27 mouse cellular contexts compared by ENCODE assay signal in genomic region chr9:96708905-96709304, GRCm38 (mm10).
"Had no signal": no experiment of that assay in that cellular context is flagged by ENCODE, and none has a peak within 500 bp of the region (broad histone marks: within the 10 kb centered on the region; RNA-seq: fewer than 3 reads in every experiment).

No protein-coding gene starts in this region.

- H3K9me3 ChIP-seq: heart, embryonic 10.5 days; heart, embryonic 12.5 days; hindbrain, embryonic 13.5 days; hindbrain, embryonic 15.5 days; limb, embryonic 10.5 days; limb, embryonic 12.5 days; liver, embryonic 13.5 days; liver, embryonic 15.5 days had no signal

- H3K27me3 ChIP-seq: heart, embryonic 12.5 days; hindbrain, embryonic 13.5 days; hindbrain, embryonic 15.5 days; limb, embryonic 12.5 days; liver, embryonic 13.5 days; liver, embryonic 15.5 days had no signal

- H3K4me3 ChIP-seq: heart, adult 2 months; heart, embryonic 10.5 days; heart, embryonic 12.5 days; hindbrain, embryonic 13.5 days; hindbrain, embryonic 15.5 days; layer of hippocampus, adult 2 months; left cerebral cortex, adult 2 months; limb, embryonic 10.5 days; limb, embryonic 12.5 days; liver, embryonic 13.5 days; liver, embryonic 15.5 days had no signal

- H3K36me3 ChIP-seq: hindbrain, embryonic 15.5 days; limb, embryonic 10.5 days; limb, embryonic 12.5 days; liver, embryonic 15.5 days had no signal

- DNase-seq: gastrocnemius, postnatal 10 days; gastrocnemius, postnatal 25 days; heart, adult 11 months; heart, adult 2 months; heart, postnatal 14 days; heart, postnatal 36 days; kidney, adult 11 months; kidney, adult 2 months; kidney, adult 9 months; kidney, postnatal 10 days; kidney, postnatal 25 days; kidney, postnatal 4 days; liver; liver, embryonic 13.5 days; liver, postnatal 0 days had no signal

- H3K4me2 ChIP-seq: heart, embryonic 12.5 days; hindbrain, embryonic 13.5 days; hindbrain, embryonic 15.5 days; limb, embryonic 12.5 days; liver, embryonic 11.5 days; liver, embryonic 13.5 days; liver, embryonic 15.5 days had no signal

- H3K9ac ChIP-seq: heart, embryonic 12.5 days; hindbrain, embryonic 13.5 days; hindbrain, embryonic 15.5 days; limb, embryonic 12.5 days; liver, embryonic 13.5 days; liver, embryonic 15.5 days; liver, postnatal 0 days had no signal

- H3K27ac ChIP-seq: heart, adult 2 months; hindbrain, embryonic 13.5 days; hindbrain, embryonic 15.5 days; hindbrain, postnatal 0 days; layer of hippocampus, adult 2 months; left cerebral cortex, adult 2 months; limb, embryonic 10.5 days; limb, embryonic 12.5 days; liver, embryonic 13.5 days; liver, embryonic 15.5 days had no signal

- ATAC-seq: hindbrain, postnatal 0 days; intestine, embryonic 16.5 days; liver, postnatal 0 days had no signal
